Mouse (Mus musculus): ENCODE results near the gene Hoxd3.

- TF ChIP-seq TCF12 (IDR thresholded peaks at IDR 0.05; ENCODE audit: low read depth, low read length) (no peak), HCFC1 (IDR thresholded peaks at IDR 0.05; ENCODE audit: low read depth, low read length) (no peak), MAZ (IDR thresholded peaks at IDR 0.05; ENCODE audit: low read depth, low read length) (no peak), SMC3 (IDR thresholded peaks at IDR 0.05; ENCODE audit: low read depth, low read length) (no peak), MAFK (IDR thresholded peaks at IDR 0.05; ENCODE audit: borderline replicate concordance, low read depth, low read length) (no peak), POLR2A (IDR thresholded peaks at IDR 0.05; ENCODE audit: control insufficient read depth in 1 of 2, insufficient read depth in 1 of 2, low read depth in 1 of 2, low read length in 2 of 2, poor library complexity in 1 of 2) (no peak), USF1 (IDR thresholded peaks at IDR 0.05; ENCODE audit: low read depth, low read length) (no peak), ZNF384 (IDR thresholded peaks at IDR 0.05; ENCODE audit: low read depth, low read length) (no peak), CTCF (IDR thresholded peaks at IDR 0.05 in 2 of 3, conservative IDR thresholded peaks at IDR 0.05 in 1 of 3; ENCODE audit: control insufficient read depth in 1 of 3, insufficient read depth in 1 of 3, low read depth in 2 of 3, low read length in 3 of 3, poor library complexity in 1 of 3, severe bottlenecking in 1 of 3) (no peak), ETS1 (IDR thresholded peaks at IDR 0.05; ENCODE audit: low read depth, low read length) (no peak), EP300 (IDR thresholded peaks at IDR 0.05; ENCODE audit: low read depth in 1 of 2, low read length in 2 of 2) (no peak)
Measured at GRCm38 (mm10) chr2:74698201-74699052, 13.3 kb upstream of the Hoxd3 start.
